In genomic region chr11:71985101-71985711, GRCm38 (mm10) we compare ENCODE assay signal across 12 mouse cellular contexts. TPM values are rescaled to one million over a fixed set of nuclear protein-coding genes. Genes with fewer than 3 reads are reported as not detected.
A peak's percentile ranks its signal among the peaks of the same experiment; 100 is the strongest.
DNase-seq lines count a peak whose midpoint lies in the region; ATAC-seq and TF ChIP-seq lines count a peak whose summit lies in the region.
"Had no signal": no experiment of that assay in that cellular context is flagged by ENCODE, and none has a peak within 500 bp of the region (broad histone marks: within the 10 kb centered on the region; RNA-seq: fewer than 3 reads in every experiment).

No protein-coding gene starts in this region.

- no peaks in the 10 kb centered on the region for H3K36me3 ChIP-seq in kidney, embryonic 16.5 days (ENCODE audit: insufficient read depth, low read length)
- no peaks in the 10 kb centered on the region for H3K36me3 ChIP-seq in kidney, adult 2 months (ENCODE audit: control insufficient read depth, insufficient read depth, low read length)
- H3K36me3 ChIP-seq in embryonic facial prominence, embryonic 10.5 days (replicated peaks): no peaks in the 10 kb centered on the region
- H3K36me3 ChIP-seq in midbrain, embryonic 15.5 days (replicated peaks): no peaks in the 10 kb centered on the region
- no peaks in the 10 kb centered on the region for H3K36me3 ChIP-seq in liver, embryonic 11.5 days (ENCODE audit: control insufficient read depth, insufficient read depth, low read length)
- H3K36me3 ChIP-seq: embryonic facial prominence, embryonic 15.5 days; liver, embryonic 13.5 days; midbrain, embryonic 12.5 days had no signal

- peaks cover 36% of the 10 kb centered on the region for H3K4me1 ChIP-seq in kidney, embryonic 16.5 days (ENCODE audit: insufficient read depth, low read length)
- H3K4me1 ChIP-seq in kidney, adult 2 months (ENCODE audit: control insufficient read depth, insufficient read depth, low read length): no peaks in the 10 kb centered on the region
- peaks cover 33% of the 10 kb centered on the region for H3K4me1 ChIP-seq in embryonic facial prominence, embryonic 10.5 days
- peaks cover 21% of the 10 kb centered on the region for H3K4me1 ChIP-seq in midbrain, embryonic 15.5 days
- H3K4me1 ChIP-seq in liver, embryonic 11.5 days (replicated peaks; ENCODE audit: control insufficient read depth, insufficient read depth, low read length): no peaks in the 10 kb centered on the region
- H3K4me1 ChIP-seq: liver, embryonic 13.5 days had no signal

- TF ChIP-seq POLR2A in kidney, adult 2 months (IDR thresholded peaks at IDR 0.05; ENCODE audit: low read depth, low read length): no peak

- no peak overlapping the region for H3K4me3 ChIP-seq in kidney, embryonic 16.5 days (ENCODE audit: low read length)
- no peak overlapping the region for H3K4me3 ChIP-seq in kidney, adult 2 months (ENCODE audit: insufficient read depth, low read depth, low read length)
- H3K4me3 ChIP-seq in embryonic facial prominence, embryonic 10.5 days: no peak overlapping the region
- H3K4me3 ChIP-seq in midbrain, embryonic 15.5 days: no peak overlapping the region
- no peak overlapping the region for H3K4me3 ChIP-seq in liver, embryonic 11.5 days (ENCODE audit: low read depth, low read length)
- H3K4me3 ChIP-seq: embryonic facial prominence, embryonic 15.5 days; liver, embryonic 13.5 days; midbrain, embryonic 12.5 days had no signal

- WGBS in kidney, embryonic 16.5 days: 16% methylated on average over 4 of the region's 4 CpGs
- WGBS in kidney, adult 2 months: 36% methylated on average over 4 of the region's 4 CpGs
- 45% methylated on average over 4 of the region's 4 CpGs for WGBS in embryonic facial prominence, embryonic 10.5 days
- WGBS in midbrain, embryonic 15.5 days: 30% methylated on average over 4 of the region's 4 CpGs
- WGBS in liver, embryonic 11.5 days: 58% methylated on average over 4 of the region's 4 CpGs

- no peak for DNase-seq in kidney, adult 2 months
- DNase-seq in brain, adult 2 months (ENCODE audit: low read depth, low spot score): peak; percentile 43
- DNase-seq in embryonic facial prominence, embryonic 10.5 days (ENCODE audit: low spot score): no peak
- no peak for DNase-seq in liver, embryonic 11.5 days (ENCODE audit: low spot score)
- DNase-seq: gastrocnemius, postnatal 14 days; liver, embryonic 13.5 days had no signal

- 0 out of 2 replicates have a peak, but pooled peaks cover 13% of the 10 kb centered on the region for H3K27me3 ChIP-seq in kidney, embryonic 16.5 days (ENCODE audit: insufficient read depth, low read length)
- H3K27me3 ChIP-seq in kidney, adult 2 months (replicated peaks; ENCODE audit: control insufficient read depth, insufficient read depth, low read length): no peaks in the 10 kb centered on the region
- H3K27me3 ChIP-seq in embryonic facial prominence, embryonic 10.5 days (replicated peaks; ENCODE audit: low read depth, poor library complexity, severe bottlenecking): 0 out of 2 replicates have a peak, but pooled peaks cover 4% of the 10 kb centered on the region
- no peaks in the 10 kb centered on the region for H3K27me3 ChIP-seq in midbrain, embryonic 15.5 days (replicated peaks)
- no peaks in the 10 kb centered on the region for H3K27me3 ChIP-seq in liver, embryonic 11.5 days (replicated peaks; ENCODE audit: control insufficient read depth, insufficient read depth, low read length)
- H3K27me3 ChIP-seq: liver, embryonic 13.5 days had no signal

- no peak overlapping the region for H3K9ac ChIP-seq in kidney, embryonic 16.5 days (replicated peaks; ENCODE audit: low read length)
- H3K9ac ChIP-seq in midbrain, embryonic 15.5 days: no peak overlapping the region
- H3K9ac ChIP-seq in liver, embryonic 11.5 days (ENCODE audit: low read depth, low read length): no peak overlapping the region
- H3K9ac ChIP-seq: embryonic facial prominence, embryonic 15.5 days; liver, embryonic 13.5 days; midbrain, embryonic 12.5 days had no signal

- peak; percentile 81 for ATAC-seq in kidney, embryonic 16.5 days (ENCODE audit: low FRiP score, low TSS enrichment)
- no peak for ATAC-seq in midbrain, embryonic 15.5 days (replicated peaks)
- no peak for ATAC-seq in liver, embryonic 11.5 days (replicated peaks; ENCODE audit: low FRiP score)
- ATAC-seq in granulocyte monocyte progenitor cell, adult 5-6 weeks (replicated peaks; ENCODE audit: poor library complexity, severe bottlenecking): no peak

- no peak overlapping the region for H3K4me2 ChIP-seq in kidney, embryonic 16.5 days (replicated peaks; ENCODE audit: low read depth, low read length)
- no peak overlapping the region for H3K4me2 ChIP-seq in midbrain, embryonic 15.5 days
- H3K4me2 ChIP-seq in liver, embryonic 11.5 days: no peak overlapping the region
- H3K4me2 ChIP-seq: embryonic facial prominence, embryonic 15.5 days; liver, embryonic 13.5 days; midbrain, embryonic 12.5 days had no signal

- no peak for TF ChIP-seq CTCF in kidney, adult 2 months (conservative IDR thresholded peaks at IDR 0.05; ENCODE audit: insufficient read depth, insufficient read length, low read depth, low read length)

- peak overlapping the region; percentile 58 for H3K27ac ChIP-seq in kidney, embryonic 16.5 days (ENCODE audit: low read length)
- H3K27ac ChIP-seq in kidney, adult 2 months (ENCODE audit: insufficient read depth, low read depth, low read length): no peak overlapping the region
- 0 out of 2 replicates have a peak overlapping the region, but pooled peaks have one; percentile 35 for H3K27ac ChIP-seq in embryonic facial prominence, embryonic 10.5 days (replicated peaks)
- 0 out of 2 replicates have a peak overlapping the region, but pooled peaks have one; percentile 21 for H3K27ac ChIP-seq in midbrain, embryonic 15.5 days
- H3K27ac ChIP-seq in liver, embryonic 11.5 days (ENCODE audit: low read depth, low read length): no peak overlapping the region
- H3K27ac ChIP-seq: embryonic facial prominence, embryonic 15.5 days; liver, embryonic 13.5 days; midbrain, embryonic 12.5 days; stomach, postnatal 0 days had no signal

- H3K9me3 ChIP-seq in kidney, embryonic 16.5 days (ENCODE audit: low read length): no peaks in the 10 kb centered on the region
- H3K9me3 ChIP-seq in embryonic facial prominence, embryonic 10.5 days: no peaks in the 10 kb centered on the region
- H3K9me3 ChIP-seq in midbrain, embryonic 15.5 days: no peaks in the 10 kb centered on the region
- no peaks in the 10 kb centered on the region for H3K9me3 ChIP-seq in liver, embryonic 11.5 days (ENCODE audit: control insufficient read depth, low read length)
- H3K9me3 ChIP-seq: embryonic facial prominence, embryonic 15.5 days; liver, embryonic 13.5 days; midbrain, embryonic 12.5 days had no signal

RNA-seq across cellular contexts. Expression of gene Aipl1, which starts 52.1 kb away (rescaled TPM):
- polyA plus RNA-seq in kidney, embryonic 16.5 days (2015; fragmentation: Nextera tagmentation; extraction: Ambion mirVana): 0.30 and 0.39 TPM in 2 replicates
- not detected in 2 replicates for polyA plus RNA-seq in kidney, adult 2 months (2012; rRNA removed)
- 0.36 and 0.52 TPM in 2 replicates for polyA plus RNA-seq in embryonic facial prominence, embryonic 10.5 days (2016; fragmentation: Nextera tagmentation; extraction: Ambion mirVana)
- 0.45 and 0.49 TPM in 2 replicates for polyA plus RNA-seq in midbrain, embryonic 15.5 days (2015; fragmentation: Nextera tagmentation; extraction: Ambion mirVana)
- polyA plus RNA-seq in liver, embryonic 11.5 days (2014; fragmentation: Nextera tagmentation; extraction: Ambion mirVana): 0.16 and 0.25 TPM in 2 replicates
- total RNA-seq in granulocyte monocyte progenitor cell, adult 5-6 weeks (2014; fragmentation: Nextera tagmentation): not detected in 2 replicates
- 0.41 and 1.1 TPM in 2 replicates for total RNA-seq in granulocyte monocyte progenitor cell, adult 5-6 weeks (2017)

RNA-seq across cellular contexts. Expression of gene Pimreg, which starts 56.6 kb away (rescaled TPM):
- polyA plus RNA-seq in kidney, embryonic 16.5 days (2015; fragmentation: Nextera tagmentation; extraction: Ambion mirVana): 131 and 137 TPM in 2 replicates
- 0.39 and 0.55 TPM in 2 replicates for polyA plus RNA-seq in kidney, adult 2 months (2012; rRNA removed)
- polyA plus RNA-seq in embryonic facial prominence, embryonic 10.5 days (2016; fragmentation: Nextera tagmentation; extraction: Ambion mirVana): 219 and 242 TPM in 2 replicates
- polyA plus RNA-seq in midbrain, embryonic 15.5 days (2015; fragmentation: Nextera tagmentation; extraction: Ambion mirVana): 28.3 and 31.9 TPM in 2 replicates
- 74.9 and 78.5 TPM in 2 replicates for polyA plus RNA-seq in liver, embryonic 11.5 days (2014; fragmentation: Nextera tagmentation; extraction: Ambion mirVana)
- total RNA-seq in granulocyte monocyte progenitor cell, adult 5-6 weeks (2014; fragmentation: Nextera tagmentation): 7.5 and 14.4 TPM in 2 replicates
- total RNA-seq in granulocyte monocyte progenitor cell, adult 5-6 weeks (2017): 12.4 and 17.0 TPM in 2 replicates

Comparison
In these comparisons a context has a peak if more than half of its experiments do, and no peak if none do; other contexts are left out.
1. H3K27ac ChIP-seq: peak in kidney, embryonic 16.5 days (single experiment), embryonic facial prominence, embryonic 10.5 days (single experiment) and midbrain, embryonic 15.5 days (single experiment); none in kidney, adult 2 months (single experiment) and liver, embryonic 11.5 days (single experiment).
2. RNA of gene Pimreg, which starts 56.6 kb away (polyA plus RNA-seq): 219 to 242 TPM in embryonic facial prominence, embryonic 10.5 days, 131 to 137 TPM in kidney, embryonic 16.5 days, 74.9 to 78.5 TPM in liver, embryonic 11.5 days and 28.3 to 31.9 TPM in midbrain, embryonic 15.5 days; 0.39 to 0.55 TPM in kidney, adult 2 months; every median in the first group is over 10 times any median in the second.